Mouse (Mus musculus) cerebellum, adult 2 months (tissue): Measurements from ENCODE around the gene Efcab2.

ENCODE experiments used
- CTCF ChIP-seq: fragments of 200-500 bp; IDR thresholded peaks from 2 replicates; pipeline ENCODE4 v1.5.1; 2011; ENCODE audit warnings: low read depth, mild to moderate bottlenecking, control low read depth, low read length, moderate library complexity, borderline replicate concordance; ENCODE audit not compliant: insufficient read depth
- POLR2A ChIP-seq: fragments of 200-500 bp; IDR thresholded peaks from 2 replicates; pipeline ENCODE4 v1.6.1; 2011; ENCODE audit warnings: low read length, control low read depth, borderline replicate concordance; ENCODE audit not compliant: insufficient read depth

DNA sequence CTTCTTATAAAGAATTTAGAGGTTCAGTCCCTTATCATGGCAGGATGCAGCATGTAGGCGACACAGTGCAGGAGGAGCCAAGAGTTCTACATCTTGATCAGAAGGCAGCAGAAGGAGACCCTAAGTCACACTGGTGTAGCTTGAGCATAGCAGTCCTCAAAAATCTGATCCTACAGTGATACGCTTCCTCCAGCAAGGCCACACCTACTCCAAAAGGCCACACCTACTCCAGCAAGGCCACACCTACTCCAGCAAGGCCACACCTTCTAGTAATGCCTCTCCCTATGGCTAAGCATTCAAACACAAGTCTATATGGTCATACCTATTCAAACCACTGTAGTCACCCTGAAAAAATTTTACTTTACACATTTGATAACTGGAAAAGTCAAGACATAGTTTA is 29.8 kb upstream of the Efcab2 start:
- no peak for TF ChIP-seq POLR2A
- no peak for TF ChIP-seq CTCF
